Mouse (Mus musculus) heart, embryonic 12.5 days (tissue): ENCODE measurements around the gene Col4a2. TPM values are rescaled to one million over a fixed set of nuclear protein-coding genes. Genes with fewer than 3 reads are reported as not detected.
A peak's percentile ranks its signal among the peaks of the same experiment; 100 is the strongest.

Experiments
- ATAC-seq: fragments of 200-750 bp; cut with Nextera tagmentation; 2 replicates; pipeline ENCODE4 v1.8.0; 2017; ENCODE audit warnings: moderate TSS enrichment, moderate library complexity; ENCODE audit not compliant: insufficient number of reproducible peaks, low FRiP score
- H3K27ac ChIP-seq: fragments of 300-500 bp; sonication (generic); 2 replicates; pipeline ENCODE4 v1.5.1; 2016; ENCODE audit warnings: mild to moderate bottlenecking, moderate library complexity; ENCODE audit not compliant: poor library complexity, severe bottlenecking
- H3K27me3 ChIP-seq: fragments of 300-500 bp; sonication (generic); replicated peaks from 2 replicates; pipeline ENCODE4 v1.6.1; 2016; ENCODE audit warnings: mild to moderate bottlenecking, moderate library complexity
- H3K36me3 ChIP-seq: fragments of 300-500 bp; sonication (generic); 2 replicates; pipeline ENCODE4 v1.6.1; 2016; ENCODE audit warnings: mild to moderate bottlenecking, moderate library complexity
- H3K4me1 ChIP-seq: fragments of 300-500 bp; sonication (generic); replicated peaks from 2 replicates; pipeline ENCODE4 v1.6.1; 2016; ENCODE audit warnings: mild to moderate bottlenecking
- H3K4me2 ChIP-seq: fragments of 300-500 bp; sonication (generic); 2 replicates; pipeline ENCODE4 v1.6.1; 2016; ENCODE audit warnings: mild to moderate bottlenecking, moderate library complexity
- H3K4me3 ChIP-seq: fragments of 300-500 bp; sonication (generic); 2 replicates; pipeline ENCODE4 v1.5.1; 2016; ENCODE audit warnings: mild to moderate bottlenecking
- H3K9ac ChIP-seq: fragments of 300-500 bp; sonication (generic); 2 replicates; pipeline ENCODE4 v1.6.1; 2016; ENCODE audit warnings: mild to moderate bottlenecking, moderate library complexity
- H3K9me3 ChIP-seq: fragments of 300-500 bp; sonication (generic); replicated peaks from 2 replicates; pipeline ENCODE4 v1.6.1; 2016; ENCODE audit warnings: mild to moderate bottlenecking, moderate library complexity
- WGBS: fragments of 180-500 bp; shearing (Covaris S2); methylation state at CpG from one replicate; pipeline ENCODE4 v1.1.7; 2016; 5-methylcytosine and 5-hydroxymethylcytosine counted together
- polyA plus RNA-seq: library from polyadenylated mRNA; unstranded; fragments of >200 nt; fragmentation: Nextera tagmentation; extraction: Ambion mirVana; gene quantifications from 2 replicates; pipeline ENCODE4 v1.2.1, GENCODE M21; 2016

The Col4a2 gene
- polyA plus RNA-seq, 1 experiment from 2014 or later = 117 TPM

DNA sequence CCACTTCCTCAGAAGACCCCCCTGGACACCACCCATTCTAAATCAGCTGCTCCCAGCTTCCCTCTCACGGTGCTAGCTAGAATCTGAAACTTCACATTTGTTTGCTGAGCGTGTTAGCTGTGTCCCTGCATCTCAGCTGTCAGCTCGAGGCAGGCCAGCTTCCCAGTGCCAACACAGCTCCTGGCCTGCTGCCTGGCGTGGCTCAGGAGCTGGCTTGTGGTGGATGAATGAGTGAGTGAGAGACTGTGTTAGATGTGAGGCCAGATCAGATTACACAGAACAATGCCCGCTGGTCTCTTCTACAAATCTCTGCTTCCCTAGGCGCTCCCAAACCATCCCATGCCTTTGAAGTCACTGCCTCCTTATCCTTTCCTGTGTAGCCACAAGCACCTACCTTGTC is 106.6 kb downstream of the Col4a2 start:
- Histone ChIP-seq H3K4me3 (no peak overlapping the region), H3K9me3 (no peaks in the 10 kb centered on the region), H3K27me3 (no peaks in the 10 kb centered on the region), H3K36me3 (peaks cover 53% of the 10 kb centered on the region), H3K27ac (no peak overlapping the region), H3K9ac (no peak overlapping the region), H3K4me1 (peaks cover 27% of the 10 kb centered on the region), H3K4me2 (no peak overlapping the region)
- WGBS = 45% methylated on average over 6 of the region's 6 CpGs
- no peak; the same call in 1 of the 2 replicates for ATAC-seq

DNA sequence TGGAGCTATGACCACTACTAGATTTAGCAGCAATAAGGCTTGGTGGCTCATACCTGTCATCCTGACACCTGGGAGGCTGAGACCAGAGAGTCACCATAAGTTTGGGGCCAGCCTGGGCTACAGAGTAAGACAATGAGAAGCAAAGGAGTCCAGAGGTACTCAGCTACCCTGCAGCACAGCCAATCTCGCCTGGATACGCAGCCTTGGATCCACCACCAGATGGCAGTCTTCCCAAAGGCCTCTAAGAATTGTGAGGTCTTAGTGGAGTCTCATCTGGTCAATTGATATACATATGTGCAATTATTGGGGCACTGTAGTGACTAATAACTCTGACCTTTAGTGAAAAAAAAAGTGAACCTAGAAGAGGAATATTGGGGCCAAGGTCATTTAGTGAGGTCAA is 107.0 kb downstream of the Col4a2 start:
- Histone ChIP-seq H3K9me3 (no peaks in the 10 kb centered on the region), H3K36me3 (peaks cover 52% of the 10 kb centered on the region), H3K9ac (no peak overlapping the region), H3K4me3 (no peak overlapping the region), H3K4me1 (peaks cover 26% of the 10 kb centered on the region), H3K27me3 (no peaks in the 10 kb centered on the region), H3K4me2 (no peak overlapping the region), H3K27ac (no peak overlapping the region)
- peak; percentile 18; the same call in 1 of the 2 replicates for ATAC-seq
- 26% methylated on average over 2 of the region's 2 CpGs for WGBS

DNA sequence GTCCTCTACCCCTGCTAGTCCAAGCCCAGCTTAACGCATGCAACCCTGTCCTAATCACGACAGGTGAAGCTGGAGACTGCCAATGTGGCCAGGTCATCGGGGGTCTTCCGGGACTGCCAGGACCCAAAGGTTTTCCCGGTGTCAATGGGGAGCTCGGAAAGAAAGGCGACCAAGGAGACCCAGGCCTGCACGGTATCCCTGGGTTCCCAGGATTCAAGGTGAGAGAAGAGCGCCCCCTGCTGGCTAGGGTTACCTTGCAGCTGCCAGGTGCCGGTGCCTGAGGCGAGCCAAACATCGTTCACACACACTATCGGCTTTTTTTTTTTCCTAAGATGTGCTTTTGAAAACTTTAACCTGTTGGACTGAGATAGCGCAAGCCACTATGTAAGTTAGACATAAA is 108.5 kb downstream of the Col4a2 start:
- no peak overlapping the region for H3K4me2 ChIP-seq
- H3K27ac ChIP-seq = no peak overlapping the region
- H3K9me3 ChIP-seq = no peaks in the 10 kb centered on the region
- no peaks in the 10 kb centered on the region for H3K27me3 ChIP-seq
- 63% methylated on average over 14 of the region's 14 CpGs for WGBS
- no peak for ATAC-seq
- H3K36me3 ChIP-seq = peaks cover 53% of the 10 kb centered on the region
- H3K9ac ChIP-seq = no peak overlapping the region
- peaks cover 26% of the 10 kb centered on the region for H3K4me1 ChIP-seq
- no peak overlapping the region for H3K4me3 ChIP-seq

DNA sequence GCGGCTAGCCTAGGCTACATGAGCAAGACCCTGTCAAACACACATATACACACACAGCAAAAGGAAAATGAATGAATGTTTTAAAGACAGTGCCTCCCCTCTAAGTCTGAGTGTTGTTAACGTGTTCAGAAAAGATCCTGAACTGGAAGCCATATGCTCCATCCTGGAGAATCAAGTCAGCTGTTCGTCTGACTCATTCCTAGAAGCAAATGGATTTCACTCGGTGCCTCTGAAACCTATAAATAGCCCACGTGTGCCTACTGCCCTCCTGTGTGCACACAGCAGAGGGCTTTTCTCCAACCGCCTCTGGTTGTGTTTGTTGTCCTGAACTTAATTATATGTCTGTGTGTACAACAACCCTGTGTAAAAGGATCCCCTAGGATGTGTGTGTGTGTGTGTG is 109.4 kb downstream of the Col4a2 start:
- no peak overlapping the region for H3K4me2 ChIP-seq
- 37% methylated on average over 6 of the region's 6 CpGs for whole genome bisulfite sequencing
- no peak overlapping the region for H3K9ac ChIP-seq
- H3K9me3 ChIP-seq = no peaks in the 10 kb centered on the region
- peaks cover 51% of the 10 kb centered on the region for H3K36me3 ChIP-seq
- no peak overlapping the region for H3K4me3 ChIP-seq
- H3K27me3 ChIP-seq = no peaks in the 10 kb centered on the region
- ATAC-seq = no peak
- H3K27ac ChIP-seq = no peak overlapping the region; the same call in 1 of the 2 replicates
- H3K4me1 ChIP-seq = peaks cover 26% of the 10 kb centered on the region

DNA sequence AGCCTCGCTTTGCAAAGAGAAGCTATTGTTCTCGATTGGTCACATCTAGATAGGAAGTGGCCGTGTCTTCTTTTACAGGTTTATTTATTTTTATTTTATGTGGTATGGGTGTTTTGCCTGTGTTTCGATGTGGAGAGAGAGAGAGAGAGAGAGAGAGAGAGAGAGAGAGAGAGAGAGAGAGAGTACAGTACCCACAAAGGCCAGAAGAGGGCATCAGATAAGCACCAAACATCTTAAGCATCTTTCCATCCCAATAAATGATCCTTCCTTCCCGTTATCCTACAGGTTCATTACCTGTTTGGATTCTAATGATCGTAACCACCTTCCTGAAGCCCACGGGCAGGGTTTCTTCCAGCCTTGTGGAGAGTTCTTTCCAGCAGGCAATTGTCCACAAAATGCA is 110.5 kb downstream of the Col4a2 start:
- Histone ChIP-seq H3K4me2 (no peak overlapping the region), H3K4me3 (no peak overlapping the region), H3K4me1 (peaks cover 26% of the 10 kb centered on the region), H3K27ac (no peak overlapping the region), H3K27me3 (no peaks in the 10 kb centered on the region), H3K36me3 (peaks cover 60% of the 10 kb centered on the region), H3K9ac (no peak overlapping the region), H3K9me3 (no peaks in the 10 kb centered on the region)
- ATAC-seq = no peak
- 70% methylated on average over 7 of the region's 7 CpGs for WGBS

DNA sequence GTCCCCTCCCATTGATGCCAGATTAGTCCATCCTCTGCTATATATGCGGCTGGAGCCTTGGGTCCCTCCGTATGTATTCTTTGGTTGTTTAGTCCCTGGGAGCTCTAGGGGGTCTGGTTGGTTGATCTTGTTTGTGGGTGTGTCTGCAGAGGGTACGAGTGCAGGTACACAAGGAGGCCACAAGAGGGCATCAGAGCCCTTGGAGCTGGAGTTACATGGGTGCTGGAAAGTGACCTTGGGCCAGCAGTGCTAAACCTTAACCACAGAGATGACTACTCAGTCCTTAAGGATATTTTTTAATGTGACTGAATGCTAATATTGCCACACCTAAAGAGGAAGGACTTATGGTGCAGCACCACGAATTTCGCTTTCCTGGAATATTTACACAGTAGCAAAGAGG is 118.1 kb downstream of the Col4a2 start:
- no peak for ATAC-seq
- H3K36me3 ChIP-seq = peaks cover 90% of the 10 kb centered on the region
- H3K27ac ChIP-seq = no peak overlapping the region
- H3K9ac ChIP-seq = no peak overlapping the region
- no peak overlapping the region for H3K4me3 ChIP-seq
- WGBS = 58% methylated on average over 5 of the region's 5 CpGs
- no peak overlapping the region for H3K4me2 ChIP-seq
- H3K27me3 ChIP-seq = no peaks in the 10 kb centered on the region
- H3K9me3 ChIP-seq = 0 out of 2 replicates have a peak, but pooled peaks cover 4% of the 10 kb centered on the region
- no peaks in the 10 kb centered on the region for H3K4me1 ChIP-seq

DNA sequence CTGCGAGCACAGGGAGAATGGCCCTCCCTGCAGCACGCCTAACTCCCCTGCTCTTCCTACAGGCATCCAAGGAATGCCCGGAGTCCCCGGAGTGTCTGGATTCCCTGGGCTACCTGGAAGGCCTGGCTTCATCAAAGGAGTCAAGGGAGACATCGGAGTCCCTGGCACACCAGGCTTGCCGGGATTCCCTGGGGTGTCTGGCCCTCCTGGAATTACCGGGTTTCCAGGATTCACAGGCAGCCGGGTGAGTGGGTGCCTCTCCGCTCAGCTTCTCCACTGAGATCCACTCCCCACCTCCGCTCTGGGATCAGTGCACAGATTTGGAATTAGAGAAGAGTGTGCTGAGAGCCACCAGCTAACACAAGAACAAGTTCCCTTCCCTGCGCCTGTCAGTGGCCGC is 125.3 kb downstream of the Col4a2 start:
- H3K4me3 ChIP-seq = no peak overlapping the region
- peaks cover 97% of the 10 kb centered on the region for H3K36me3 ChIP-seq
- ATAC-seq = no peak
- H3K4me1 ChIP-seq = no peaks in the 10 kb centered on the region
- H3K4me2 ChIP-seq = no peak overlapping the region
- no peak overlapping the region for H3K27ac ChIP-seq
- no peaks in the 10 kb centered on the region for H3K27me3 ChIP-seq
- peak overlapping the region; percentile 25; the same call in 1 of the 2 replicates for H3K9ac ChIP-seq
- no peaks in the 10 kb centered on the region for H3K9me3 ChIP-seq
- WGBS = 46% methylated on average over 12 of the region's 12 CpGs

DNA sequence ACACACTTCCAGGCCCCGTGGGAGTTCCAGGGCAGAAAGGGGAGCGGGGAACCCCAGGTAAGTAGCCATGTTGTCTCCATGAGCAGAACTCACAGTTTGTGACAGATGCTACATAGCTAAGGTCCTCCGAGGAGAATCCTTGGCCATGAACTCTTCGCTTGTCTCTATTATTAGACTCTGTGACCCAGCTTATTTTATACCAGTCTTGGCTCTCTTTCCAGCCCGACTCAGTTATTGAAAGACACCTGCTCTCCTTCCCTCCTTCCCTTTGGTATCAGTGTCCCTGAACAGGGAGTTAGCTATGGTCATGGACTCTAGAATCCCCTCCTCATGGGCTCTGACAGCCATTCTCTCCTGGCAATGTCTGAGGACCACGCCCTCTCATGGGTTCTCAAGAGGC is 128.7 kb downstream of the Col4a2 start:
- H3K27me3 ChIP-seq = no peaks in the 10 kb centered on the region
- H3K9ac ChIP-seq = no peak overlapping the region
- no peak overlapping the region for H3K27ac ChIP-seq
- no peak overlapping the region for H3K4me3 ChIP-seq
- no peak for ATAC-seq
- H3K9me3 ChIP-seq = no peaks in the 10 kb centered on the region
- peaks cover 6% of the 10 kb centered on the region; the same call in 1 of the 2 replicates for H3K4me1 ChIP-seq
- WGBS = 82% methylated on average over 6 of the region's 6 CpGs
- H3K4me2 ChIP-seq = no peak overlapping the region
- peaks cover 97% of the 10 kb centered on the region for H3K36me3 ChIP-seq

DNA sequence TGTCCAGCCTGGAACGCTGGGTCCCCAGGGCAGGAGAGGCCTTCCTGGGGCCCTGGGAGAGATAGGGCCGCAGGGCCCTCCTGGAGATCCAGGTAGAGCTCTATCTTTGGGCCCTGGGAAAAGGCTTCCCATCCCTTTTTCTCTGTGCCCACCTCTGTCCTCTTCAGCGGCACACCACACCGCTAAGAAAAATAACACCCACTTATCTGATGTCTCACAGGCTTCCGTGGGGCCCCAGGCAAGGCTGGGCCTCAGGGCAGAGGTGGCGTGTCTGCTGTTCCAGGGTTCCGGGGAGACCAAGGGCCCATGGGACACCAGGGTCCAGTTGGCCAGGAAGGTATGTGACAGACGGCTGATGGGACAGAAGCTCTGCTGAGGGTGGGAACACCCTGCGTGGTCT is 131.0 kb downstream of the Col4a2 start:
- H3K9me3 ChIP-seq = no peaks in the 10 kb centered on the region
- H3K9ac ChIP-seq = no peak overlapping the region
- 66% methylated on average over 9 of the region's 9 CpGs for WGBS
- no peak overlapping the region for H3K4me3 ChIP-seq
- H3K4me2 ChIP-seq = no peak overlapping the region
- H3K27ac ChIP-seq = no peak overlapping the region
- no peak for ATAC-seq
- H3K36me3 ChIP-seq = peaks cover 97% of the 10 kb centered on the region
- H3K27me3 ChIP-seq = no peaks in the 10 kb centered on the region
- peaks cover 6% of the 10 kb centered on the region; the same call in 1 of the 2 replicates for H3K4me1 ChIP-seq

DNA sequence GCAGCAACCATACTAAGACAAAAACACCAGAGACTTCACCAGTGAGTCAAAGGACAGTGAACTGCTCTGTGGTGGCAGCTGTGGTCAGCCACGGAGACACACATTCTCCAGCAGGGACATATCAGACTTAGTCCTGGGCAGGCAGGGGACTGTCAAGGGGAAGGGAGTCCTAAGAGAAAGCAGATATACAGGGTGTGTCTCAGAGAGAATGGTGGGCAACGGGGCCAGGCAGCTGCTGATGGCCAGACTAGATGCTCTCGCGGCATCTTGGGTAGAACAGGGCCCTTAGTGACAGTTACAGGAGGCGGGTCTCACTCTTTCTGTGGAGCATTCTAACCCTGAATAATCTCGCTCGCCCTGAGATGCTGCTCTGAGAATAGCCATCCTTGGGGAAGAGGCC is 131.6 kb downstream of the Col4a2 start:
- 71% methylated on average over 7 of the region's 7 CpGs for WGBS
- no peak overlapping the region for H3K9ac ChIP-seq

DNA sequence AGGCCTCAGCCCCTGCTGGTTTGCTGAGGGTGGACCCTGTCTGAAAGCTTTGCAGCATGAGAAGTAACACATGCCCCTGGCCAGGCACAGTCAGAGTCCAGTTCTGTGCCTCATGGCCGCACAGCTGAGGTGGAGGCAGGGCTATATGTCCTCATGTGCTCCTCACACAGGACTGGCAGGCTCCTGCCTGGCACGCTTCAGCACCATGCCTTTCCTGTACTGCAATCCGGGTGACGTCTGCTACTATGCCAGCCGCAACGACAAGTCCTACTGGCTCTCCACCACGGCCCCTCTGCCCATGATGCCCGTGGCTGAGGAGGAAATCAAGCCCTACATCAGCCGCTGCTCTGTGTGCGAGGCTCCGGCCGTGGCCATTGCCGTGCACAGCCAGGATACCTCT is 133.2 kb downstream of the Col4a2 start:
- peaks cover 18% of the 10 kb centered on the region for H3K4me1 ChIP-seq
- peaks cover 80% of the 10 kb centered on the region for H3K36me3 ChIP-seq
- no peaks in the 10 kb centered on the region for H3K9me3 ChIP-seq
- WGBS = 90% methylated on average over 13 of the region's 13 CpGs
- H3K27me3 ChIP-seq = no peaks in the 10 kb centered on the region
- no peak overlapping the region for H3K4me2 ChIP-seq
- no peak overlapping the region for H3K4me3 ChIP-seq
- no peak overlapping the region for H3K27ac ChIP-seq
- no peak for ATAC-seq
- no peak overlapping the region for H3K9ac ChIP-seq

More for the DNA sequence above, 131.6 kb downstream of the Col4a2 start:
- no peak overlapping the region for H3K4me2 ChIP-seq
- no peaks in the 10 kb centered on the region for H3K9me3 ChIP-seq
- peaks cover 6% of the 10 kb centered on the region; the same call in 1 of the 2 replicates for H3K4me1 ChIP-seq
- peaks cover 96% of the 10 kb centered on the region for H3K36me3 ChIP-seq
- no peak overlapping the region for H3K27ac ChIP-seq
- no peaks in the 10 kb centered on the region for H3K27me3 ChIP-seq
- ATAC-seq = no peak
- no peak overlapping the region for H3K4me3 ChIP-seq

DNA sequence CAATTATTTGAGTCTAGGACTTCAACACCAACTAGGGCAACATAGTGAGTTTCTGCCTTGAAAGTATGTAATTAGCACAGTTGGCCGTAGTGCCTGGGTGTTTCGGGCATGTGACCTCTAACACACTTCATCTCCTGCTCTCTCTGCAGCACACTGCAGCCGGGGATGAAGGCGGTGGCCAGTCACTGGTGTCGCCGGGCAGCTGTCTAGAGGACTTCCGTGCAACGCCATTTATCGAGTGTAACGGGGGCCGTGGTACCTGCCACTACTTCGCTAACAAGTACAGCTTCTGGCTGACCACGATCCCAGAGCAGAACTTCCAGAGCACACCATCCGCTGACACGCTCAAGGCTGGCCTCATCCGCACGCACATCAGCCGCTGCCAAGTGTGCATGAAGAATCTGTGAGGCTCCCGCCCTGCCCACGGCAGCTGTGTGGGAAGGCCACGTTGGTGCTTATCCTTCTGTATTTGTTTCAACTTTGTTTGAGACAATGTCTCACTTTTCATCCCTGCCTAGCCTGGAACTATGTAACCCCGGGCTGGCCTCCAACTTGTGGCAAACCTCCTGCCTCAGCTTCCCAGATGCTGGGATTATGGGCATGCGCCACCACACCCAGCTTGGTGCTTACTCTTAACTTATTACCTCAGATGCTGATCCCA is 135.4 kb downstream of the Col4a2 start:
- H3K9ac ChIP-seq = no peak overlapping the region
- H3K9me3 ChIP-seq = no peaks in the 10 kb centered on the region
- H3K27ac ChIP-seq = no peak overlapping the region
- no peak for ATAC-seq
- H3K4me1 ChIP-seq = peaks cover 24% of the 10 kb centered on the region
- H3K4me3 ChIP-seq = no peak overlapping the region
- peaks cover 58% of the 10 kb centered on the region for H3K36me3 ChIP-seq
- 86% methylated on average over 23 of the region's 23 CpGs for WGBS
- H3K27me3 ChIP-seq = no peaks in the 10 kb centered on the region
- H3K4me2 ChIP-seq = no peak overlapping the region
